Mouse (Mus musculus) myocyte (in vitro differentiated cells): ENCODE data around the gene Fsd1l.

Source experiments
- E2F4 ChIP-seq: IDR thresholded peaks from one replicate; pipeline ENCODE4 v1.6.1; 2011; ENCODE audit warnings: mild to moderate bottlenecking, control low read depth, moderate library complexity; ENCODE audit not compliant: insufficient read depth
- MAX ChIP-seq: IDR thresholded peaks from one replicate; pipeline ENCODE4 v1.6.1; 2011; ENCODE audit warnings: low read depth, mild to moderate bottlenecking, control low read depth
- MYOD1 ChIP-seq, 3 experiments: IDR thresholded peaks; one replicate each; pipeline ENCODE4 v1.6.1; 2011; ENCODE audit warnings: control low read depth in 2 of 3, low read depth in 2 of 3, mild to moderate bottlenecking in 2 of 3, moderate library complexity in 1 of 3; ENCODE audit not compliant: insufficient read length in 2 of 3, control insufficient read depth in 1 of 3
- MYOG ChIP-seq, 3 experiments: IDR thresholded peaks; one replicate each; pipeline ENCODE4 v1.6.1; 2011; ENCODE audit warnings: control low read depth in 2 of 3, low read depth in 2 of 3, mild to moderate bottlenecking in 2 of 3; ENCODE audit not compliant: insufficient read length in 2 of 3, control insufficient read depth in 1 of 3, insufficient read depth in 1 of 3
- POLR2A ChIP-seq: IDR thresholded peaks from one replicate; pipeline ENCODE4 v1.6.1; 2011; ENCODE audit warnings: low read depth, mild to moderate bottlenecking, control low read depth, moderate library complexity; ENCODE audit not compliant: insufficient read length
- POLR2AphosphoS2 ChIP-seq: IDR thresholded peaks from one replicate; pipeline ENCODE4 v1.6.1; 2011; ENCODE audit warnings: low read depth, control low read depth; ENCODE audit not compliant: insufficient read length

- TF ChIP-seq MYOD1 (IDR thresholded peaks at IDR 0.05; ENCODE audit: control insufficient read depth in 1 of 3, insufficient read length in 2 of 3, low read depth in 2 of 3) (no peak), POLR2A (no peak), MYOG (IDR thresholded peaks at IDR 0.05; ENCODE audit: control insufficient read depth in 1 of 3, insufficient read depth in 1 of 3, insufficient read length in 2 of 3, low read depth in 2 of 3) (no peak), POLR2AphosphoS2 (no peak), MAX (no peak), E2F4 (no peak)
Observed at GRCm38 (mm10) chr4:53718261-53718660, 87.0 kb downstream of the Fsd1l start.
